Mouse (Mus musculus) spleen, adult 18-20 months (tissue): ENCODE measurements around the gene H2-T24.
"Not testable (repeated sequence)": the region's sequence is repeated elsewhere in the genome, so short reads cannot be mapped to it uniquely, and the experiment has no call there.

ENCODE experiments used
- DNase-seq, 2 experiments: peaks; one replicate each; pipeline ENCODE4 v3.0.0; 2022; ENCODE audit warnings: mixed read lengths in 2 of 2

Gene H2-T24

GRCm38 (mm10) chr17:36023710-36024654 is 3.6 kb upstream of the H2-T24 start:
- DNase-seq = no peak

- no peak for DNase-seq
Measured at GRCm38 (mm10) chr17:36022922-36023321, 2.6 kb upstream of the H2-T24 start.

GRCm38 (mm10) chr17:36022098-36022497 is 1.7 kb upstream of the H2-T24 start:
- no peak for DNase-seq

- DNase-seq = no peak
Measured at GRCm38 (mm10) chr17:36021309-36021708, 949 bp upstream of the H2-T24 start.

GRCm38 (mm10) chr17:36019519-36019918 is 841 bp downstream of the H2-T24 start:
- no peak for DNase-seq

- DNase-seq = no peak
Measured at GRCm38 (mm10) chr17:36018979-36019378, 1.4 kb downstream of the H2-T24 start.

- no peak for DNase-seq
Measured at GRCm38 (mm10) chr17:36017046-36017445, 3.3 kb downstream of the H2-T24 start.

GRCm38 (mm10) chr17:36014977-36015376 is 5.4 kb downstream of the H2-T24 start:
- no peak for DNase-seq

- DNase-seq = not testable (repeated sequence)
Measured at GRCm38 (mm10) chr17:36004409-36004808, 16.0 kb downstream of the H2-T24 start.

- DNase-seq = no peak
Measured at GRCm38 (mm10) chr17:36003331-36003730, 17.0 kb downstream of the H2-T24 start.

GRCm38 (mm10) chr17:36001966-36002365 is 18.4 kb downstream of the H2-T24 start:
- no peak for DNase-seq

- DNase-seq = peak; percentile 36 to 41
Measured at GRCm38 (mm10) chr17:36001121-36001897, 19.1 kb downstream of the H2-T24 start.

GRCm38 (mm10) chr17:36000349-36000748 is 20.0 kb downstream of the H2-T24 start:
- DNase-seq = no peak

- peak; percentile 50 to 59 for DNase-seq
Measured at GRCm38 (mm10) chr17:35999356-35999755, 21.0 kb downstream of the H2-T24 start.

GRCm38 (mm10) chr17:35998545-35999305 is 21.6 kb downstream of the H2-T24 start:
- no peak for DNase-seq

- DNase-seq = peak; percentile 47 to 53
Measured at GRCm38 (mm10) chr17:35997713-35998510, 22.4 kb downstream of the H2-T24 start.

- peak; percentile 85 to 97 for DNase-seq
Measured at GRCm38 (mm10) chr17:35996949-35997348, 23.4 kb downstream of the H2-T24 start.

- no peak for DNase-seq
Measured at GRCm38 (mm10) chr17:35994879-35995240, 25.5 kb downstream of the H2-T24 start.

GRCm38 (mm10) chr17:35994175-35994878 is 26.0 kb downstream of the H2-T24 start:
- DNase-seq = peak; percentile 67 to 69

GRCm38 (mm10) chr17:35993675-35994074 is 26.7 kb downstream of the H2-T24 start:
- DNase-seq = peak; percentile 54 to 70

- DNase-seq = no peak
Measured at GRCm38 (mm10) chr17:35991781-35992180, 28.6 kb downstream of the H2-T24 start.
